Mouse (Mus musculus) layer of hippocampus, adult 11-12 months (tissue): ENCODE measurements around the gene Skap1.

ENCODE experiments used
- DNase-seq: peaks from one replicate; pipeline ENCODE4 v3.0.0; 2022; ENCODE audit warnings: low spot score

Skap1 gene

GRCm38 (mm10) chr11:96624436-96624835 is 160.0 kb downstream of the Skap1 start:
- DNase-seq, result no peak

- DNase-seq, result peak; percentile 17
These were observed 165.4 kb downstream of the Skap1 start for GRCm38 (mm10) chr11:96629775-96630174.

- DNase-seq, result no peak
These were observed 167.1 kb downstream of the Skap1 start for GRCm38 (mm10) chr11:96631521-96631920.

GRCm38 (mm10) chr11:96637927-96638326 is 173.5 kb downstream of the Skap1 start:
- DNase-seq, result no peak

GRCm38 (mm10) chr11:96639805-96640204 is 175.4 kb downstream of the Skap1 start:
- no peak for DNase-seq

- no peak for DNase-seq
These were observed 178.1 kb downstream of the Skap1 start for GRCm38 (mm10) chr11:96642173-96643140.

- DNase-seq, result no peak
These were observed 180.6 kb downstream of the Skap1 start for GRCm38 (mm10) chr11:96644969-96645368.

- peak; percentile 17 for DNase-seq
These were observed 181.2 kb downstream of the Skap1 start for GRCm38 (mm10) chr11:96645538-96646037.

- no peak for DNase-seq
These were observed 187.5 kb downstream of the Skap1 start for GRCm38 (mm10) chr11:96651848-96652247.

GRCm38 (mm10) chr11:96653867-96654266 is 189.5 kb downstream of the Skap1 start:
- no peak for DNase-seq

GRCm38 (mm10) chr11:96658420-96658819 is 194.0 kb downstream of the Skap1 start:
- no peak for DNase-seq

GRCm38 (mm10) chr11:96666924-96667323 is 202.5 kb downstream of the Skap1 start:
- DNase-seq, result no peak

GRCm38 (mm10) chr11:96668367-96668766 is 204.0 kb downstream of the Skap1 start:
- no peak for DNase-seq

- DNase-seq, result peak; percentile 25
These were observed 209.4 kb downstream of the Skap1 start for GRCm38 (mm10) chr11:96673792-96674191.

GRCm38 (mm10) chr11:96674786-96675365 is 210.5 kb downstream of the Skap1 start:
- DNase-seq, result no peak

GRCm38 (mm10) chr11:96678026-96678425 is 213.6 kb downstream of the Skap1 start:
- DNase-seq, result no peak

GRCm38 (mm10) chr11:96679026-96679425 is 214.6 kb downstream of the Skap1 start:
- DNase-seq, result no peak

- DNase-seq, result no peak
These were observed 221.0 kb downstream of the Skap1 start for GRCm38 (mm10) chr11:96685381-96685780.

- no peak for DNase-seq
These were observed 222.4 kb downstream of the Skap1 start for GRCm38 (mm10) chr11:96686713-96687280.

- DNase-seq, result no peak
These were observed 227.9 kb downstream of the Skap1 start for GRCm38 (mm10) chr11:96692250-96692649.

GRCm38 (mm10) chr11:96693360-96693759 is 229.0 kb downstream of the Skap1 start:
- DNase-seq, result no peak

- no peak for DNase-seq
These were observed 230.4 kb downstream of the Skap1 start for GRCm38 (mm10) chr11:96694774-96695173.
